Mouse (Mus musculus): ENCODE results near the gene Hsd11b2. TPM values are rescaled to one million over a fixed set of nuclear protein-coding genes. Genes with fewer than 3 reads are reported as not detected.
A peak's percentile ranks its signal among the peaks of the same experiment; 100 is the strongest.
"Not testable (repeated sequence)": the region's sequence is repeated elsewhere in the genome, so short reads cannot be mapped to it uniquely, and the experiment has no call there.

Hsd11b2 gene
- polyA plus RNA-seq, 1 experiment from 2014 or later, result 1.2 TPM

DNA sequence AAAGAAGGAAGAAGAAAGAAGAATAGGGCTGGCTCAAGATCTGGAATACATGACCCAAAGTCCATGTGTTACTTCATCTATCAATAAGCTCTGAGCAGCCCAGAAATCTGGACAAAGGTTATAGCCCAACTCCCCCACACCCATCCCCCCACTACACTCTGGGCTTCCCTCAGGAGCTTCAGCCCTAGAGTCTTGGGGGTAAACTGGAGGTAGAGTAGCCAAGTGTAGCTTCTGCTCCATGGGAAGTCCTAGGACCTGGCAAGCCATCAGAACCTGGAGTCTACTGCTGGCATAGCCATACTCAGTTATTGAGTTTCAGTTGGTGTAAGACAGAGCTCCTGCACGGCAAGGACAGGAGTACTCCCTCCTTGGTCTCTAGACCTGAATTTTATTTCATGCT, 31.0 kb downstream of the Hsd11b2 start:
- no peaks in the 10 kb centered on the region for H3K27me3 ChIP-seq
- H3K9ac ChIP-seq, result no peak overlapping the region
- no peaks in the 10 kb centered on the region for H3K36me3 ChIP-seq
- no peaks in the 10 kb centered on the region for H3K9me3 ChIP-seq
- peaks cover 29% of the 10 kb centered on the region for H3K4me1 ChIP-seq
- H3K4me2 ChIP-seq, result no peak overlapping the region
- 94% methylated on average over 1 of the region's 1 CpGs for WGBS
- no peak for ATAC-seq (ENCODE audit: insufficient number of reproducible peaks, low FRiP score, low TSS enrichment, low read depth)
- no peak overlapping the region for H3K27ac ChIP-seq
- H3K4me3 ChIP-seq, result no peak overlapping the region

GRCm38 (mm10) chr8:105550083-105550482, 31.5 kb downstream of the Hsd11b2 start:
- no peaks in the 10 kb centered on the region for H3K9me3 ChIP-seq
- no peak overlapping the region for H3K27ac ChIP-seq
- WGBS, result 75% methylated on average over 2 of the region's 2 CpGs
- no peak overlapping the region for H3K9ac ChIP-seq
- H3K36me3 ChIP-seq, result no peaks in the 10 kb centered on the region
- no peak for ATAC-seq (ENCODE audit: insufficient number of reproducible peaks, low FRiP score, low TSS enrichment, low read depth)
- H3K4me2 ChIP-seq, result no peak overlapping the region
- H3K4me1 ChIP-seq, result peaks cover 23% of the 10 kb centered on the region
- no peaks in the 10 kb centered on the region for H3K27me3 ChIP-seq
- H3K4me3 ChIP-seq, result no peak overlapping the region

GRCm38 (mm10) chr8:105552032-105552431, 33.5 kb downstream of the Hsd11b2 start:
- no peaks in the 10 kb centered on the region for H3K27me3 ChIP-seq
- no peak overlapping the region for H3K4me3 ChIP-seq
- H3K27ac ChIP-seq, result no peak overlapping the region
- H3K4me1 ChIP-seq, result peaks cover 4% of the 10 kb centered on the region; the same call in 1 of the 2 replicates
- no peak overlapping the region for H3K4me2 ChIP-seq
- no peak for ATAC-seq (ENCODE audit: insufficient number of reproducible peaks, low FRiP score, low TSS enrichment, low read depth)
- H3K9ac ChIP-seq, result no peak overlapping the region
- WGBS, result 73% methylated on average over 2 of the region's 2 CpGs
- H3K9me3 ChIP-seq, result no peaks in the 10 kb centered on the region
- H3K36me3 ChIP-seq, result no peaks in the 10 kb centered on the region

DNA sequence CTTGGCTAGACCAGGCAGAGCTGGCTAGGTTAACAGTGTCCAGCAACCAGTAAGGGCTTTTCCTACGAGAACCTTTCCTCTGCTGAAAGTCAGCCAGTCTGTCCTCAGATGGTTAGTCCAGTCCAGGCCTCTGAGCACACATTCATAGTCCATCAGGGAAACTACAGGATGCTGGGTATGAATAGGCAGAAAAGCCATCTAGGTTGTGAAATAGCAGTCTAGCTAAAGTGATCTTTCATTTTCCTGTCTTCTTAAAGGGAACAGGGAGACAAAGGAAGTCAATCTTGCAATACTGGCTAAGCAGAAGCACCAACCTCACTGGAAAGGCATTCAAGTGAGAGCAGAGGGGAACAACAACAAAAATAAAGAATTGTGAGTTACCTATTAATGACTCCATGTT, 34.3 kb downstream of the Hsd11b2 start:
- Histone ChIP-seq H3K27ac (no peak overlapping the region), H3K9me3 (no peaks in the 10 kb centered on the region), H3K9ac (no peak overlapping the region), H3K4me1 (no peaks in the 10 kb centered on the region), H3K4me3 (no peak overlapping the region), H3K36me3 (peaks cover under 1% of the 10 kb centered on the region; the same call in 1 of the 2 replicates), H3K4me2 (no peak overlapping the region), H3K27me3 (no peaks in the 10 kb centered on the region)
- WGBS, result 73% methylated on average over 1 of the region's 1 CpGs
- no peak for ATAC-seq (ENCODE audit: insufficient number of reproducible peaks, low FRiP score, low TSS enrichment, low read depth)

GRCm38 (mm10) chr8:105554087-105554486, 35.5 kb downstream of the Hsd11b2 start:
- no peak for ATAC-seq (ENCODE audit: insufficient number of reproducible peaks, low FRiP score, low TSS enrichment, low read depth)
- Histone ChIP-seq H3K36me3 (peaks cover 8% of the 10 kb centered on the region; the same call in 1 of the 2 replicates), H3K4me2 (no peak overlapping the region), H3K9ac (no peak overlapping the region), H3K27me3 (no peaks in the 10 kb centered on the region), H3K27ac (no peak overlapping the region), H3K9me3 (no peaks in the 10 kb centered on the region), H3K4me3 (no peak overlapping the region), H3K4me1 (no peaks in the 10 kb centered on the region)

GRCm38 (mm10) chr8:105555230-105555629, 36.7 kb downstream of the Hsd11b2 start:
- Histone ChIP-seq H3K27ac (no peak overlapping the region), H3K36me3 (peaks cover 14% of the 10 kb centered on the region; the same call in 1 of the 2 replicates), H3K27me3 (no peaks in the 10 kb centered on the region), H3K9ac (no peak overlapping the region), H3K4me1 (no peaks in the 10 kb centered on the region), H3K4me2 (no peak overlapping the region), H3K9me3 (no peaks in the 10 kb centered on the region), H3K4me3 (no peak overlapping the region)
- no peak for ATAC-seq (ENCODE audit: insufficient number of reproducible peaks, low FRiP score, low TSS enrichment, low read depth)
- 74% methylated on average over 3 of the region's 3 CpGs for WGBS

DNA sequence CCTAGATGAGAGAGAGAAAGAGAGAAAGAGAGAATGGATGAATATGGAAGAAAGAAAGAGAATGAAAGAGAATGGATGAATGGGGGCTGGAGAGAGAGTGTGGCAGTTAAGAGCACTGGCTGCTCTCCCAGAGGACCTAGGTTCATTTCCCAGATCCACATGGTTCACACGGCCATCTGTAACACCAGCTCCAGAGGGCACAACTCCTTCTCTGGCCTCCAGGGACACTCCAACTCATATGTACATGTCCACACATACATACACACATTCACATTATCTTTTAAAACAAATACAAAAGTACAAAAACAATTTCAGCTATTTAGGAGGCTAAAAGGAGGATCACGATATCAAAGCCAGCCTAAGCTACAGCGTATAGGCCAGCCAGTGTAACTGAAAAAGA, 44.3 kb downstream of the Hsd11b2 start:
- Histone ChIP-seq H3K4me2 (no peak overlapping the region), H3K27me3 (no peaks in the 10 kb centered on the region), H3K9me3 (no peaks in the 10 kb centered on the region), H3K4me1 (peaks cover 22% of the 10 kb centered on the region), H3K4me3 (no peak overlapping the region), H3K27ac (no peak overlapping the region), H3K9ac (no peak overlapping the region), H3K36me3 (peaks cover 17% of the 10 kb centered on the region)
- WGBS, result 83% methylated on average over 3 of the region's 3 CpGs
- ATAC-seq (ENCODE audit: insufficient number of reproducible peaks, low FRiP score, low TSS enrichment, low read depth), result no peak

- Histone ChIP-seq H3K27ac (no peak overlapping the region), H3K9me3 (no peaks in the 10 kb centered on the region), H3K27me3 (no peaks in the 10 kb centered on the region), H3K36me3 (peaks cover 11% of the 10 kb centered on the region), H3K9ac (no peak overlapping the region), H3K4me2 (no peak overlapping the region), H3K4me1 (peaks cover 22% of the 10 kb centered on the region), H3K4me3 (no peak overlapping the region)
- ATAC-seq (ENCODE audit: insufficient number of reproducible peaks, low FRiP score, low TSS enrichment, low read depth), result no peak
- WGBS, result 86% methylated on average over 1 of the region's 1 CpGs
Observed at GRCm38 (mm10) chr8:105563871-105564270, 45.3 kb downstream of the Hsd11b2 start.

GRCm38 (mm10) chr8:105564573-105565229, 46.1 kb downstream of the Hsd11b2 start:
- WGBS, result 79% methylated on average over 9 of the region's 9 CpGs
- H3K36me3 ChIP-seq; H3K27me3 ChIP-seq; ATAC-seq (ENCODE audit: insufficient number of reproducible peaks, low FRiP score, low TSS enrichment, low read depth); H3K9me3 ChIP-seq: not testable (repeated sequence)
- Histone ChIP-seq H3K9ac (peak overlapping the region; percentile 85; the same call in 1 of the 2 replicates), H3K4me1 (peaks cover 22% of the 10 kb centered on the region), H3K27ac (peak overlapping the region; percentile 87; the same call in 1 of the 2 replicates), H3K4me3 (peak overlapping the region; percentile 96), H3K4me2 (peak overlapping the region; percentile 83)

DNA sequence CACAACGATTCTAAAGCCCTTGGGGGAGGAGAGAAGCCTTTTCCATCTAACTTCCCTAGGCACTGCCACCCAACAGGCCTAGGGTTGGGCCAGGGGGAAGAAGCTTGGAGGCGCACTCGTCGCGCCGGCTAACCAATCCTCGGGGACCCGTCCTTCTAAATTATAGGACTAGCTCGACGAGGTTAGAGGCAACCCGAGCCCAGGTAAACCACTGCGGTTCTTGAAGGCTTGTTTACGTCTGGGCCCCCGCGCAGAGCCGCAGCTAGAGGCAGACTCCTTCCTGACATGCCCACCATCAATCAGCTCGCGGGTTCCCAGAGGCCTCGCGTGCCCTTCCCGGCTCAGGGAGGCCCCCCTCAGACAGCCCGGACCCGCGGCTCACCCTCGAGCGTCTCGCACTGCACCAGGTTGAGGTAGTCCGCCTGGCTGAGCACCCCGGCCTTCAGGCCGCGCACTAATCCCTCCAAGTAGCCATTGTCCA, 46.9 kb downstream of the Hsd11b2 start:
- peaks cover 22% of the 10 kb centered on the region for H3K4me1 ChIP-seq
- peak overlapping the region; percentile 96 for H3K4me3 ChIP-seq
- H3K27ac ChIP-seq, result peak overlapping the region; percentile 87
- ATAC-seq (ENCODE audit: insufficient number of reproducible peaks, low FRiP score, low TSS enrichment, low read depth), result peak; percentile 59
- peak overlapping the region; percentile 83 for H3K4me2 ChIP-seq
- no peaks in the 10 kb centered on the region for H3K9me3 ChIP-seq
- H3K9ac ChIP-seq, result peak overlapping the region; percentile 85
- peaks cover 5% of the 10 kb centered on the region; the same call in 1 of the 2 replicates for H3K36me3 ChIP-seq
- no peaks in the 10 kb centered on the region for H3K27me3 ChIP-seq
- WGBS, result 1% methylated on average over 31 of the region's 31 CpGs

DNA sequence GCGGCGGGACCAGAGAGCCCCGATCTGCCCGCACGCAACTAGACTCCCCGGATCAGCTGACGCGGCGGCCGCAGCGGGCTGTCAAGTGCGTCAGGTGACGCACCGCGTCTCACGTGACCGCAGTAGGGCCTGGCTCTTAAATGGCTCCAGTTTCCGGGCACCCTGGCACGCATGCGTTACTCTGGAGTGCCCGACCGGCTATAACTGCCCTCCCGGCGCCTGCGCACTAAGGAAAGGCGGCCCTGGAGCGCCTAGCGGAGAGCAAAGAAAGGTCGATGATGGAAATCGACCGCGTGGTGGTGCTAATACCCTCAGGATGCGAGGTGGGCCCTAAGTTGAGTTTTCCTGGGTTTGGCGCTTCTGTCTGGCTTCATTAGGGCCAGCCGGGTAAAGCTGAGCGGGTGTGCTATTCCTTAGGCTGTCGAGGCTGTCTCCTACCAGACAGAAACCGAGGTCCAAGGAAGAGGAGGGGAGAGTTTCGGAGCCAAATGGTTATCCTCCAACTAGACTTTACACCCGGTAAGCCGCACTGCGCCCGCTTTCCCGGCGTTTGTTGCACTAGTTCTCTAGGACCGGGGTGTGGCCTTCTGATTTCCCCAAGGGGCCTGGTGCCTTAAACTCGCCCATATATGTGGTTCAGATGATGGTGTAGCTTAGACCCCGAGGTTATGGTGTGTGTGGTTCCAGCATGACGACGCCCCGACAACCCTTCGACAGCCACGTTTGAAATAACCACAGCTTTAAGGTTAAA, 47.6 kb downstream of the Hsd11b2 start, which contains the start of gene Atp6v0d1:
Gene Atp6v0d1, minus strand, starts transcription at position 96 of the 751 bp plus-strand sequence.
- Histone ChIP-seq H3K36me3 (peaks cover 5% of the 10 kb centered on the region; the same call in 1 of the 2 replicates), H3K4me1 (peaks cover 22% of the 10 kb centered on the region), H3K27ac (peak within 1 kb of the TSS; percentile 87), H3K4me2 (peak within 1 kb of the TSS; percentile 83), H3K9ac (peak within 1 kb of the TSS; percentile 85), H3K27me3 (no peaks in the 10 kb centered on the region), H3K4me3 (peak within 1 kb of the TSS; percentile 96), H3K9me3 (no peaks in the 10 kb centered on the region)
- peak; percentile 99 for ATAC-seq (ENCODE audit: insufficient number of reproducible peaks, low FRiP score, low TSS enrichment, low read depth)
- WGBS, result 2% methylated on average over 53 of the region's 53 CpGs
